Mouse (Mus musculus) lung, adult 2 months (tissue): Measurements from ENCODE around the gene Flii. TPM values are rescaled to one million over a fixed set of nuclear protein-coding genes. Genes with fewer than 3 reads are reported as not detected.
A peak's percentile ranks its signal among the peaks of the same experiment; 100 is the strongest.

Source experiments
- DNase-seq: peaks from one replicate; pipeline ENCODE4 v3.0.0; 2022
- H3K4me1 ChIP-seq: fragments of 200-500 bp; 2 replicates; pipeline ENCODE4 v1.6.1; 2011; ENCODE audit warnings: low read length; ENCODE audit not compliant: control insufficient read depth, insufficient read depth
- H3K4me3 ChIP-seq: fragments of 200-500 bp; replicated peaks from 2 replicates; pipeline ENCODE3; 2011; ENCODE audit warnings: low read depth, mild to moderate bottlenecking, control low read depth, low read length; ENCODE audit errors: extremely low read depth
- CTCF ChIP-seq: fragments of 200-500 bp; IDR thresholded peaks from 2 replicates; pipeline ENCODE4 v1.5.1; 2011; ENCODE audit warnings: mild to moderate bottlenecking, low read length, control low read depth; ENCODE audit not compliant: insufficient read depth
- POLR2A ChIP-seq: fragments of 200-500 bp; IDR thresholded peaks from 2 replicates; pipeline ENCODE4 v1.6.1; 2011; ENCODE audit warnings: low read depth, mild to moderate bottlenecking, control low read depth, low read length, borderline replicate concordance; ENCODE audit errors: extremely low read depth
- WGBS: fragments of 180-500 bp; shearing (Covaris S2); methylation state at CpG from one replicate; pipeline ENCODE4 v1.1.7; 2018; 5-methylcytosine and 5-hydroxymethylcytosine counted together
- polyA plus RNA-seq: library from polyadenylated mRNA; depleted of rRNA; stranded (reverse); fragments of >200 nt; gene quantifications from 2 replicates; pipeline ENCODE4 v1.2.3, GENCODE M21; 2012

Flii gene
- polyA plus RNA-seq, 1 experiment, result 236 TPM

- WGBS, result 2% methylated on average over 12 of the region's 12 CpGs
- TF ChIP-seq CTCF (no peak), POLR2A (no peak)
- DNase-seq, result peak; percentile 37
- Histone ChIP-seq H3K4me3 (peak overlapping the region; percentile 99), H3K4me1 (peaks cover 18% of the 10 kb centered on the region)
Observed at GRCm38 (mm10) chr11:60727392-60728140, 503 bp upstream of the Flii start.

GRCm38 (mm10) chr11:60719263-60719662, 7.8 kb downstream of the Flii start:
- 70% methylated on average over 5 of the region's 5 CpGs for WGBS
- Histone ChIP-seq H3K4me1 (no peaks in the 10 kb centered on the region), H3K4me3 (no peak overlapping the region)
- DNase-seq, result no peak
- TF ChIP-seq POLR2A (no peak), CTCF (no peak)

- WGBS, result 84% methylated on average over 5 of the region's 5 CpGs
- H3K4me1 ChIP-seq, result no peaks in the 10 kb centered on the region
- H3K4me3 ChIP-seq, result no peak overlapping the region
- DNase-seq, result no peak
- TF ChIP-seq CTCF, result no peak
- TF ChIP-seq POLR2A, result no peak
Observed at GRCm38 (mm10) chr11:60715833-60716232, 11.2 kb downstream of the Flii start.

- 88% methylated on average over 13 of the region's 13 CpGs for WGBS
- no peak for TF ChIP-seq CTCF
- no peak for TF ChIP-seq POLR2A
Observed at GRCm38 (mm10) chr11:60712639-60713255, 14.3 kb downstream of the Flii start.

GRCm38 (mm10) chr11:60712040-60712439, 15.0 kb downstream of the Flii start:
- TF ChIP-seq CTCF, result no peak
- no peak for TF ChIP-seq POLR2A
- WGBS, result 92% methylated on average over 18 of the region's 18 CpGs
- H3K4me3 ChIP-seq, result no peak overlapping the region
- peaks cover 9% of the 10 kb centered on the region for H3K4me1 ChIP-seq
- no peak for DNase-seq

More at GRCm38 (mm10) chr11:60712639-60713255, 14.3 kb downstream of the Flii start:
- H3K4me3 ChIP-seq, result no peak overlapping the region
- no peak for DNase-seq
- peaks cover 4% of the 10 kb centered on the region for H3K4me1 ChIP-seq

GRCm38 (mm10) chr11:60711218-60711617, 15.8 kb downstream of the Flii start:
- TF ChIP-seq CTCF (no peak), POLR2A (no peak)
- WGBS, result 94% methylated on average over 17 of the region's 17 CpGs
- peaks cover 11% of the 10 kb centered on the region for H3K4me1 ChIP-seq

GRCm38 (mm10) chr11:60709481-60710465, 17.3 kb downstream of the Flii start:
- TF ChIP-seq POLR2A (no peak), CTCF (no peak)
- peak; percentile 2 for DNase-seq
- WGBS, result 89% methylated on average over 45 of the region's 45 CpGs
- Histone ChIP-seq H3K4me3 (no peak overlapping the region), H3K4me1 (peaks cover 11% of the 10 kb centered on the region)

More at GRCm38 (mm10) chr11:60711218-60711617, 15.8 kb downstream of the Flii start:
- H3K4me3 ChIP-seq, result no peak overlapping the region
- no peak for DNase-seq

GRCm38 (mm10) chr11:60708631-60709030, 18.4 kb downstream of the Flii start:
- peaks cover 11% of the 10 kb centered on the region for H3K4me1 ChIP-seq
- no peak for DNase-seq
- no peak overlapping the region for H3K4me3 ChIP-seq
- TF ChIP-seq CTCF (no peak), POLR2A (no peak)
- 92% methylated on average over 10 of the region's 10 CpGs for WGBS

- peaks cover 11% of the 10 kb centered on the region for H3K4me1 ChIP-seq
- peak; percentile 86 for DNase-seq
- H3K4me3 ChIP-seq, result no peak overlapping the region
- 27% methylated on average over 3 of the region's 3 CpGs for WGBS
- TF ChIP-seq POLR2A, result no peak
- no peak for TF ChIP-seq CTCF
Observed at GRCm38 (mm10) chr11:60707672-60708071, 19.4 kb downstream of the Flii start.
